Mouse (Mus musculus) layer of hippocampus, postnatal 36 days (tissue): ENCODE measurements at regions not wholly inside any gene's neighbourhood (a gene's known extent, or its start where the extent isn't known, plus 50 kb on each side); places are given as distances from the start of the nearest gene placed in this dataset.

ENCODE experiments used
- DNase-seq, 2 experiments: peaks; one replicate each; pipeline ENCODE4 v3.0.0; 2022

DNA sequence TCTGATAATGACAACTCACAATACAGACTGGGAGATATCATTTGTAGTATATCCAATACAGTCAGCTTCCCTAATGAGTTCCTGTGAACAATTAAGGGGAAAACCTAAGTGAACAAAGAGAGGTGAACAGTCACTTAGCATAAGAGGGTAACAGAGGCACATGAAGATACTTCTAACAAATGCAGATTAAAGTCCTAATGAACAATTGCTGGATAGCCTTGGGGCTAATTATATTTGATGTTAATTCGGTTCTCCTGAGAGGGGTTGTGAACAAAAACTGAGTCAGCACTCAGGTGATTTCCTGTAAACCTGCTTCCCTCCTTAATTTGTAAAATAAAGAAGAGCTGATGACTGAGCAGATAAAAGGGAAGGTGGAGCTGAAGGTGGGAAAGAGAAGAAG lies 1672.1 kb downstream of the 4930444P10Rik start:
- no peak for DNase-seq

DNA sequence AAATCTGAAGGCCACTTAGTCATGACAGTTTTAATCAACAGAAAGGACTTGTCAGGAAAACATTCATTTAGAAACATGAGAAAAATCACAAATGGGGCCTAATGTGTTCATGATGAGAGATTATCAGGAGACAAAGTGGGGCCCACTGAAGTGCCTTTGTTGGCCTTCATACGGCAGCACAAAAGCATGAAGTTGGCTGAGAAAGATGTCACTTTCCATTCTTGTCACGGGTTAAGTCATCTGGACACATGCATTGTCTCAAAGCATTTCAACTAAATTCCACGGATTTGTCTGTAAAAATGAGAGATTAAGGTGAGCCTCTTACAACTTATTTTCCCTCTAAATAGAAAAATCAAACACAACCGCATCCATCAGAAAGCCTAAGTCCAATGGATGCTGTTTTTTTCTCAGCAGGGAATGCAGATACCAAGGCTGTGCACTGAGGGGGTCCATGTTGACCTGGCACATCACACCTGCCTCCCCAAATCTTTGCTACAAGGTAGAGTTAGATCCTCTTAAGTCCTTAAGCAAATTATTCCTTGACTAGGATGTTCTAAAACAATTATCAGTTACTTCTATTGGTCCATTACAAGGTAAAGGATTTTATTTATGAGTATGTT lies 1679.2 kb downstream of the 4930444P10Rik start:
- DNase-seq, result no peak

DNA sequence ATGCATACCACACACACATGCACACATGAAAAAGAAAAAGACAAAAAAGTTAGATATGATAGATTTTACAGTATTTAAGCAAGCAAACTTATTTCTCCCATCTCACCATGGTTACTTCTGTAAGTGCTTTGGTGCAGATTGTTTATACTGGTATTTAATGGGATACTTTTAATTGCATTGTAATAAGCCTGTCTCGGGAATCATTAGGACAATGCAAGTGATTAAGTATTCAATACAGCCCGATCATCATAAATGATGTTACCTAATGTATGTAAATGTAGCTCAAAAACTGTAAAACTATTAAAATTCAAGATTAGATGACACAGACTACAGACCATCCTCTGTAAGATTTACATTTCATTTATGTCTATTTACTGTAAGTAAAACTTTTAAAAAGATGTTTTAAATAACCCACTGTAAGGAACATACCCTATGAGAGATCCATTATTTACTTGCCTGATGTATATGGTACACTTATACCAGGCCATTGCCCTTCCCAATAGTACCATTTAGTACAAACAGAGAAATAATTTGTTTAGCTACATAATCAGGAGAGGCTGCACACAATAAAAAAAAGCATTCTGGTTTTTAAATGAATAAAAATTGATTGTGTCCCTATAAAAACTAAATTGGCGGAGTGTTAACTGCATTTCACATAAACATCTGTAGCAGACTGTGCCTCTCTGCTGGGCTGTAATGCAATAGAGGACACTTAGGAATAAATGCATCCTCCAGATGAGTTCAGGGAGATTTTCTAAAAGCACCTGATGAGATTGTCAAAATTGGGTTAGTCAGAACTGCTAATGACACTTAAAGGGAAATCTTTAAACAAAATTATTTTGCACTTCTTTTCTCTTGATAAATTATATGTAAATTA lies 1722.9 kb downstream of the 4930444P10Rik start:
- DNase-seq, result no peak

DNA sequence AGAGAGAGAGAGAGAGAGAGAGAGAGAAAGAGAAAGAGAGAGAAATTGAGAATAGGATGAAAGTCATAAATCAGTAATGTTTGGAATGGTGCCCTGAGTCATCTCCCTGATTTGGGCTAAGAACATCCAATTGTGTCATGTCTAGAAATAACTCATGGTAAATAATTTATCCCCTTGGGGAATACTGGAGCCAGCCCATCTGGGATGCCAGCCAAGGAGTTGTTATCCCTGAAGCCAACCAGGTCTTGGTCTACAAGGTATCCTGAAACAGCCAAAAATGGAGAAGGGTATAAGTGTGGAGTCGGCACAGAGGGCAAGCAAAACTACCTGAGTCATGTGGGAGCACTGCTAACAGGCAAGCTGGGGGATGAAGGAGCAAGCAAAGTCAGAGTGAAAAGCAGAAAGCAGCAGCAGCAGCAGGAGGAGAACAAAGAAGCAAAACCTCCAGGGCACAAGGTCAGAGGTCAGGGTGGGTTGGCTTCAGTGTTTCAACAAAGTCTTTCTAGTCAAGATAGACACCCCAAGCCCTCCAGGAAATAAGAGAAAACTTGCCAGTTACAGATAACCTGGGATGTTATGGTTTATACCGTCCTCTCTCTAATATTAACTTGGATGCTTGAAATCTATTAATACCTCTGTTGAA lies 1733.0 kb downstream of the 4930444P10Rik start:
- DNase-seq, result no peak
